ENCODE assay signal across 27 mouse cellular contexts in genomic region chr8:83216520-83216919, GRCm38 (mm10). TPM values are rescaled to one million over a fixed set of nuclear protein-coding genes. Genes with fewer than 3 reads are reported as not detected.
DNase-seq lines count a peak whose midpoint lies in the region; ATAC-seq lines count a peak whose summit lies in the region.
"Had no signal": no experiment of that assay in that cellular context is flagged by ENCODE, and none has a peak within 500 bp of the region (broad histone marks: within the 10 kb centered on the region; RNA-seq: fewer than 3 reads in every experiment).

No protein-coding gene starts in this region.

- no peak overlapping the region for H3K27ac ChIP-seq in liver, embryonic 11.5 days (ENCODE audit: low read depth, low read length)
- H3K27ac ChIP-seq in intestine, embryonic 15.5 days, result no peak overlapping the region
- H3K27ac ChIP-seq in liver, embryonic 13.5 days, result peak overlapping the region; percentile 94
- H3K27ac ChIP-seq: embryonic facial prominence, embryonic 12.5 days; heart, adult 2 months; hindbrain, embryonic 10.5 days; hindbrain, postnatal 0 days; kidney, postnatal 0 days; limb, embryonic 12.5 days; midbrain, embryonic 13.5 days had no signal

- H3K27me3 ChIP-seq in liver, embryonic 11.5 days (replicated peaks; ENCODE audit: control insufficient read depth, insufficient read depth, low read length), result no peaks in the 10 kb centered on the region
- no peaks in the 10 kb centered on the region for H3K27me3 ChIP-seq in intestine, embryonic 15.5 days (replicated peaks)
- H3K27me3 ChIP-seq in liver, embryonic 13.5 days, result no peaks in the 10 kb centered on the region
- H3K27me3 ChIP-seq: CH12.LX; embryonic facial prominence, embryonic 12.5 days; limb, embryonic 12.5 days; midbrain, embryonic 13.5 days; Patski had no signal

- WGBS in liver, embryonic 11.5 days, result 80% methylated on average over 6 of the region's 6 CpGs
- WGBS in intestine, embryonic 15.5 days, result 61% methylated on average over 6 of the region's 6 CpGs
- WGBS in liver, embryonic 13.5 days (ENCODE audit: insufficient replicate concordance), result 75% methylated on average over 6 of the region's 6 CpGs

- peaks cover 17% of the 10 kb centered on the region for H3K4me1 ChIP-seq in liver, embryonic 11.5 days (replicated peaks; ENCODE audit: control insufficient read depth, insufficient read depth, low read length)
- H3K4me1 ChIP-seq in intestine, embryonic 15.5 days (replicated peaks), result no peaks in the 10 kb centered on the region
- H3K4me1 ChIP-seq in liver, embryonic 13.5 days (replicated peaks), result peaks cover 48% of the 10 kb centered on the region
- H3K4me1 ChIP-seq: embryonic facial prominence, embryonic 12.5 days; limb, embryonic 12.5 days had no signal

- peak overlapping the region; percentile 53 for H3K4me2 ChIP-seq in liver, embryonic 11.5 days
- 0 out of 2 replicates have a peak overlapping the region, but pooled peaks have one; percentile 15 for H3K4me2 ChIP-seq in intestine, embryonic 15.5 days (replicated peaks)
- peak overlapping the region; percentile 44 for H3K4me2 ChIP-seq in liver, embryonic 13.5 days
- H3K4me2 ChIP-seq: embryonic facial prominence, embryonic 12.5 days; limb, embryonic 12.5 days; midbrain, embryonic 13.5 days had no signal

- H3K4me3 ChIP-seq in liver, embryonic 11.5 days (ENCODE audit: low read depth, low read length), result no peak overlapping the region
- no peak overlapping the region for H3K4me3 ChIP-seq in intestine, embryonic 15.5 days (replicated peaks)
- H3K4me3 ChIP-seq in liver, embryonic 13.5 days (replicated peaks), result no peak overlapping the region
- H3K4me3 ChIP-seq: embryonic facial prominence, embryonic 12.5 days; heart, adult 2 months; hindbrain, embryonic 10.5 days; limb, embryonic 12.5 days; midbrain, embryonic 13.5 days had no signal

- H3K9me3 ChIP-seq in liver, embryonic 11.5 days (ENCODE audit: control insufficient read depth, low read length), result no peaks in the 10 kb centered on the region
- H3K9me3 ChIP-seq in intestine, embryonic 15.5 days, result no peaks in the 10 kb centered on the region
- H3K9me3 ChIP-seq in liver, embryonic 13.5 days (replicated peaks), result no peaks in the 10 kb centered on the region
- H3K9me3 ChIP-seq: embryonic facial prominence, embryonic 12.5 days; G1E; hindbrain, embryonic 10.5 days; limb, embryonic 12.5 days; midbrain, embryonic 13.5 days had no signal

- no peak for DNase-seq in liver, embryonic 11.5 days (ENCODE audit: low spot score)
- no peak for DNase-seq in liver
- DNase-seq in liver, embryonic 13.5 days, result no peak
- peak; percentile 7 for DNase-seq in yolk sac, embryonic 10.5 days (ENCODE audit: low spot score)
- no peak for DNase-seq in urinary bladder, postnatal 4 days (ENCODE audit: low spot score in 2 of 2)
- no peak for DNase-seq in kidney, postnatal 36 days
- DNase-seq: B cell, adult 2 months; cerebellum, adult 11 months; cerebellum, postnatal 10 days; forebrain, postnatal 0 days; gastrocnemius, postnatal 14 days; heart, adult 2 months; kidney, adult 2 months; lung, adult 2 months; lung, postnatal 14 days; thymus, adult 18-20 months; thymus, postnatal 4 days had no signal

- H3K36me3 ChIP-seq in liver, embryonic 11.5 days (ENCODE audit: control insufficient read depth, insufficient read depth, low read length), result no peaks in the 10 kb centered on the region
- 0 out of 2 replicates have a peak, but pooled peaks cover 4% of the 10 kb centered on the region for H3K36me3 ChIP-seq in intestine, embryonic 15.5 days
- H3K36me3 ChIP-seq in liver, embryonic 13.5 days, result no peaks in the 10 kb centered on the region
- H3K36me3 ChIP-seq: embryonic facial prominence, embryonic 12.5 days; G1E; limb, embryonic 12.5 days had no signal

- no peak overlapping the region for H3K9ac ChIP-seq in liver, embryonic 11.5 days (ENCODE audit: low read depth, low read length)
- no peak overlapping the region for H3K9ac ChIP-seq in intestine, embryonic 15.5 days
- 0 out of 2 replicates have a peak overlapping the region, but pooled peaks have one; percentile 45 for H3K9ac ChIP-seq in liver, embryonic 13.5 days
- H3K9ac ChIP-seq: embryonic facial prominence, embryonic 12.5 days; forebrain, postnatal 0 days; limb, embryonic 12.5 days; midbrain, embryonic 13.5 days had no signal

- ATAC-seq in liver, embryonic 11.5 days (replicated peaks; ENCODE audit: low FRiP score), result no peak
- ATAC-seq in intestine, embryonic 15.5 days, result peak; percentile 86
- ATAC-seq in liver, embryonic 13.5 days (ENCODE audit: low read depth), result no peak
- ATAC-seq: forebrain, postnatal 0 days; hindbrain, postnatal 0 days; midbrain, embryonic 13.5 days; Patski had no signal

RNA-seq across cellular contexts. Expression of gene Gm10645, which starts 50.5 kb away (rescaled TPM):
- polyA plus RNA-seq in liver, embryonic 11.5 days (2014; fragmentation: Nextera tagmentation; extraction: Ambion mirVana), result 0.38 and 0.86 TPM in 2 replicates
- 1.3 and 2.2 TPM in 2 replicates for polyA plus RNA-seq in intestine, embryonic 15.5 days (2015; fragmentation: Nextera tagmentation; extraction: Ambion mirVana)
- polyA plus RNA-seq in liver, embryonic 13.5 days (2015; fragmentation: Nextera tagmentation; extraction: Ambion mirVana), result 0.35 and 0.37 TPM in 2 replicates
- polyA plus RNA-seq: G1E had no signal

RNA-seq across cellular contexts. Expression of gene Tbc1d9, which starts 51.4 kb away (rescaled TPM):
- 0.86 and 1.3 TPM in 2 replicates for polyA plus RNA-seq in liver, embryonic 11.5 days (2014; fragmentation: Nextera tagmentation; extraction: Ambion mirVana)
- polyA plus RNA-seq in intestine, embryonic 15.5 days (2015; fragmentation: Nextera tagmentation; extraction: Ambion mirVana), result 2.6 TPM in 2 replicates
- polyA plus RNA-seq in liver, embryonic 13.5 days (2015; fragmentation: Nextera tagmentation; extraction: Ambion mirVana), result 0.51 and 0.71 TPM in 2 replicates
- polyA plus RNA-seq: G1E had no signal
